Mouse (Mus musculus): ENCODE data around the gene Tc2n. TPM values are rescaled to one million over a fixed set of nuclear protein-coding genes. Genes with fewer than 3 reads are reported as not detected.
A peak's percentile ranks its signal among the peaks of the same experiment; 100 is the strongest.
"Not testable (repeated sequence)": the region's sequence is repeated elsewhere in the genome, so short reads cannot be mapped to it uniquely, and the experiment has no call there.

Tc2n gene
- under 1 TPM; 0.47 to 0.77 TPM for total RNA-seq (2021)
- long read RNA-seq, experiment 1, result 0 reads
- long read RNA-seq, experiment 2, result 0 reads

DNA sequence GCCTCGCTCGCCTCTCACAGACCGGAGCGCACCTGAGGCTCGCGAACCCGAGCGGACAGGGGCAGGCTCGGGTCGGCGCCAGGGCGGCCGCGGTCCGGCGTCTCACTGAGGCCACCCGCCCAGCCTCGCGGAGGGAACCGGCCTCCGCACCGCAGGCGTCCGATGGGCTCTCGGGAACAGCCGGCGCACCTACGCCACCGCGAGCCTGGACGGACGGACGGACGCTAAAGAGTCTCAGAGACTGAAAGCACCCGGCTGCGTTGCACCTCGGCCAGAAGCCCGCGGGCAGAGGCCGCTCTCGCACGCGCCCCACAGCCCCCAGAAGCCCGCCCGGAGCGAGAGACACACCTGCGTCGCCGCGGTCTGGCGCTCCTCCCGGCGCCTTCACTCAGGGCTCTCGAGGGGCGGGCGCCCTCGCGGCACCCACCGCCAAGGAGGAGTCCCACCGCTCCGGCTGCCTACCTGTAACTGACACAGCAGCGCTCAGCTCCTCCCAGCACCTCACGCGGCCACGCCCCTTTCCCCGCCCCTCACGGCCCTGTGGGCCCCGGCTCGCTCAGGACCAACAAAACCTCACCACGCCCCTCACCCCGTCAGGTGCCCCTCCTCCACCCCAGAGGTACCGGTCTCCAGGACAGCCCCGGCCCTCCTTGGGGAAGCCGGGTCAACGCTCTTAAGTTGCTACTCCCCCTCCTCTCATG, at the start of gene Tc2n:
Gene Tc2n, minus strand, starts transcription at position 470 of the 701 bp plus-strand sequence.
- DNase-seq, result peak; percentile 67 to 71

DNA sequence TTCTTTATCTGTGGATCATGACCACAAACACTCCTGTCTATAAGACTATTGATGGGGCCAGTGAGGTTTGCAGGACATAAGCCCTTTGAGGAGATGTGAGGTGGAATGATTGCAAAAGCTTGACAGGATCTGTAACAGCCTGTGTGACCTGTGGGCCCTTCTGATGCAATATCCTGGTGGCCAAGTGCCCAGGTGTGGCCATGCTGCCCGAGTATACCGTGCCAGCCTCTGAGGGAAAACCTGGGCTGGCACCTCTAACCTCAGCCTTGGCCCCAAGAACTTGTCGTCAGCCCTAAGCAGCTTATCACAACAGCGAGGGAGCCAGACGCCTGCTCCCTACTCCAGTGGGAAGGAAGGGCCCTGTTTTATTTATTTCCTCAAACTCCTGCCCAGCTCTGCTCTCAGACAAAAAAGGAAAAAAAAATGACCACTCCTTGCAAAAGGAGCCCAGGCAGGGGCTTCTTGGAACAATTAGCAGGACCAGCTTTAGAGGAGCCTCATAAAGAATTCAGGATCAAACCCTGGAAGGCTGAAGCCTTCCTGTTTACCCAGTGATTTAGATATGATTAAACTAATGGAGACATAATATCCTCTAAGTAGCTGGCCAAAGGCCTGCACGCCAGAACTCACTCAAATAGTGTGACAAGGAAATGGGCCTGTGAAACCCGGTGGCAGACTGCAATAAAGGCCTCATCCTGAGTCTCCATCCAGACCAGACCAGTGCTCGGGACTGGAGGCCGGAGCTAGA, 49.2 kb upstream of the Tc2n start:
- DNase-seq, result peak; percentile 61 to 71

GRCm38 (mm10) chr12:101766228-101766852, 48.0 kb upstream of the Tc2n start:
- peak in 1 of 2 experiments; percentile 11 for DNase-seq

GRCm38 (mm10) chr12:101764870-101765269, 46.5 kb upstream of the Tc2n start:
- DNase-seq, result peak in 1 of 2 experiments; percentile 23

- DNase-seq, result no peak
Observed at GRCm38 (mm10) chr12:101763065-101763464, 44.7 kb upstream of the Tc2n start.

- peak; percentile 53 to 70 for DNase-seq
Observed at GRCm38 (mm10) chr12:101762054-101762453, 43.7 kb upstream of the Tc2n start.

DNA sequence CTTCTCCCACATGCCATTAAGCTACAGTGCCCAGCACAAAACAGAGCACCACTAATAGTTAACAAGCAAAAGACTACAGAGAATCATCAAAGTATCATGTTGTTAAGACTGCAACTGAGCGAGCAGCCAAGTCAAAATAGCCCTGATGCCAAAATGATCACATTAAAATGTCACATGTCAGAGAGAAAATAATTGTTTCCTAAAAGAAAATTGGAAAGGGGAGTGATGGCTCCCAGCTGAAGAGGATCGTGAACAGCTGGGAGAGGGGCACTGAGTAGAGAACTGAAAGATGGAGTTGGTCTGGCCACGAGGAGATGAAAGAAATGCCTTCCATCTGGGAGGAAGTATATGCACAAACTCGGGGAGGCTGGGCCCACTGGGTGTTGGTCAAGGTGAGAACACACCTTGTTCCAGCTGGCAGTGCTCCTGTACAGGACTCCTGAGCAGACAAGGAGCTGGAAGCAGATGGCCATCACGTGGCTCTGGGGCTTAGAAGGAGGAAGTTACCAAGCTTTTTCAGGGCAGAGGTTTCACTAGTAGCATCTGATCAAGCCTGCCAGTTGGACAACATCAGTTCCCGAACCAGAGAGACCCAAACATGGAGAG, 41.2 kb upstream of the Tc2n start:
- DNase-seq, result no peak

DNA sequence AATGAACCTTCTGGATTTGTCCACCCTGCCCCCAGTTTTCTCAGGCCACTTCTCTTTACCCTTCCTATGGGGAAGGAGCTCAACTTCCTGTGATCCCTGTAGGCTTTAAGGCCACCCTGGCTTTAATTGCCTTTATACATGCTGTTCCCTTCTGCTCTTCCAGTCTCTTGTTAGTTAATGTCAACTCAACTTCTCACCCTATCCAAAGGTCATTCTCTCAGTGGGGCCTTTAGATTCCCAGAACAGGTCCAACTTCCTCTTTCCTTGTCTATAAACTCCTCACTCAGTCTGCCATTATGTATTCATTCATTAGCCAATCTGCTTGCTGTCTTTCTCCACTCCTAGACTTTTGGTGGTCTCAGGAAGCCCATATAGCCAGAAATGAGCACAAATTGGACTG, 40.4 kb upstream of the Tc2n start:
- DNase-seq, result no peak

GRCm38 (mm10) chr12:101742375-101742774, 24.1 kb upstream of the Tc2n start:
- no peak for DNase-seq

- DNase-seq, result peak; percentile 39 to 47
Observed at GRCm38 (mm10) chr12:101740486-101740885, 22.2 kb upstream of the Tc2n start.

DNA sequence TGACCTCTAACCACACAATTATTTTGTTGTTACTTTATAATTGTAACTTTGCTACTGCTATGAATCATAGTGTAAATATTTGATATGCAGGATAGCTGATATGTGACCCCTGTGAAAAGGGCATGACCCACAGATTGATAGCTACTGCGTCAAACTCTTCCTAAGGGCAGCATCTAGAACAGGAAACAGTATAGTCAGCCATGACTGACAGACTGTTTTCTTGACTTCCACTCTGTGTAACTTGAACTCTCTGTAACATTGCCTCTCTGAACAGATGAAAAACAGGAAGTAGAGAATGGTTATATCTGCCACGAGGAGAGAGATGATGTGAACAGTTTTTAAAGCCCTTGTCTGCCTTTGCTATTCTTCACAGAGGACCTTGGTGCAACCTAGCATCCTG, 21.7 kb upstream of the Tc2n start:
- DNase-seq, result no peak

- DNase-seq, result peak in 1 of 2 experiments; percentile 42
Observed at GRCm38 (mm10) chr12:101718755-101719150, 430 bp upstream of the Tc2n start.

- DNase-seq, result no peak
Observed at GRCm38 (mm10) chr12:101699176-101699575, 19.1 kb downstream of the Tc2n start.

GRCm38 (mm10) chr12:101696521-101696920, 21.8 kb downstream of the Tc2n start:
- no peak for DNase-seq

DNA sequence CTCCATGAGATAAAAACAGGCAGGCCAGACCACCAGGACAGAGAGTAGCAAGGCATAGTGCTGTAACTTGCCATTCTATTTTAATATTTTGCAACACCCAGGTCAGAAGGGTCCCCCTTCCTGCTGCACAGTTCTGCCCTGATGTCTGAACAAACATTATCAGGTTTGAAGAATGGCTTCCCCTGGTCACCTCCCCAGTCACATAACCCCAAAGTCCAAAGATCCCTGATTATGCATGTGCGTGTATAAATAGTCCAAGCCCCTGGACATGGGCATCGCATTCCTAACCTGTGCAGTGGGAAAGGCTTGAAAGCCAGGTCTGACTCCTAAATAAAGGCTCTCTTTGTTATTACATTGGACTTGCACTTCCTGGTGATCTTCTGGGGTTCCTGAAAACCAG, 37.8 kb downstream of the Tc2n start:
- DNase-seq, result no peak

DNA sequence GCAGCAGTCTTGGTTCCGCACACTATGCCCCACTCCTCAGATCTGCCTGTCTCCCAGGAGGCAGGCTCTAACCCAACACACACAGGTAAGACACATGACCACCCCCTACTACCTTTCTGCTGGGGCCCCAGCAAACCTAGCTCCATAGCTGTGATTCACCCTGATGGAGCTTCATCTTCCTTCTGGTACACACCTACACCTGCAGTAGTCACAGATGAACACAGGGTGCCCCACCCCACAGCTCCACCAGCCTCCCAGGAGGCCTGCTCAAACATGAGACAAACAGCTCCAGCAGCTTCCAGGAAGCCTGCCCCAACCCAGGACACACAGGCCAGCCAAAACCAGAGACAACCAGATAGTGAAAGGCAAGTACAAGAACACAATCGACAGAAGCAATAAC, 50.8 kb downstream of the Tc2n start:
- DNase-seq, result no peak

DNA sequence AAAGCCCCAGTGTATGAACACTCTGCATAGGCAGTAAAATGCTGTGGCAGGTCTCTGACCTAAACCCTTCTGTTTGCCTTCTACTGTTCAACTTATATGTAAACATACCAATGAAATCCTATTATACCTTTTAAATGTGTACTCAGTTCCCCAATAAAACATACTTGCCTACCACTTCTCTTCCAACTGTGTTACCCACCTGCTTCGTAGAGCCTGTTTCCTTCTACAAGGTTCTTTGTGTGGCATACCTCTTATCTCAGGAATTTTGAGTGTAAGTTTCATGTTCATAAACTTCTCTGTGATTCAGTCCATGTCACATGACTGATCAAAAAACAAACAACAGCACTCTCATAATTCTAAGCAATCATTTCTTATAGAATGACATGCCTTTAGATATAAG, 85.2 kb downstream of the Tc2n start:
- DNase-seq, result no peak

DNA sequence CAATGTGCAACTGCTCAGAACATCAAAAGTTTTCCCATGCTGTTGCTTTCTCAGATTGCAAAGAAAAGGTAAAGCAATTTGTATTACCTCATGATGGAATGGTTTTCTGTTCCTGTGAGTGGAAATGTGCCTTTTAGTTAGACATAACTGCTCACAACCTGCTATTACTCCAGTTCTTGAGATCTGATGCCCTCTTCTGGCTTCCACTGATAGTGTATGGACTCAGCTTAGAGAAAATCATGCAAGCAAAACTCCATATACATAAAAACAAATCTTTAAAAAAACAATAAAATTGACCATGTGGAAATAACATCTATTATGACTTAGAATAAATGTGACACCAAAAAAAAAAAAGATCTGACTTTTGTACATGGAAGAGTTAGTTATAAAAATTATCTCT, 111.7 kb downstream of the Tc2n start:
- DNase-seq, result not testable (repeated sequence)

Measured in heart, adult 18-20 months (tissue).